Mouse (Mus musculus) forebrain, embryonic 15.5 days (tissue): ENCODE data around the gene Hsf2bp. TPM values are rescaled to one million over a fixed set of nuclear protein-coding genes. Genes with fewer than 3 reads are reported as not detected.

Experiments used
- ATAC-seq: fragments of 200-750 bp; cut with Nextera tagmentation; replicated peaks from 2 replicates; pipeline ENCODE4 v1.8.0; 2017; ENCODE audit warnings: mild to moderate bottlenecking, moderate TSS enrichment, moderate library complexity
- H3K27ac ChIP-seq: fragments of 300-500 bp; sonication (generic); replicated peaks from 2 replicates; pipeline ENCODE4 v1.5.1; 2015; ENCODE audit warnings: mild to moderate bottlenecking, inconsistent platforms
- H3K27me3 ChIP-seq: fragments of 300-500 bp; sonication (generic); 2 replicates; pipeline ENCODE4 v1.6.1; 2015; ENCODE audit warnings: inconsistent platforms
- H3K36me3 ChIP-seq: fragments of 300-500 bp; sonication (generic); 2 replicates; pipeline ENCODE4 v1.6.1; 2015; ENCODE audit warnings: mild to moderate bottlenecking, inconsistent platforms
- H3K4me1 ChIP-seq: fragments of 300-500 bp; sonication (generic); 2 replicates; pipeline ENCODE4 v1.6.1; 2015; ENCODE audit warnings: inconsistent platforms
- H3K4me2 ChIP-seq: fragments of 300-500 bp; sonication (generic); replicated peaks from 2 replicates; pipeline ENCODE4 v1.6.1; 2015; ENCODE audit warnings: mild to moderate bottlenecking, inconsistent platforms
- H3K4me3 ChIP-seq: fragments of 300-500 bp; sonication (generic); 2 replicates; pipeline ENCODE4 v1.5.1; 2015; ENCODE audit warnings: mild to moderate bottlenecking, inconsistent platforms
- H3K9ac ChIP-seq: fragments of 300-500 bp; sonication (generic); replicated peaks from 2 replicates; pipeline ENCODE4 v1.6.1; 2015; ENCODE audit warnings: mild to moderate bottlenecking, inconsistent platforms
- H3K9me3 ChIP-seq: fragments of 300-500 bp; sonication (generic); 2 replicates; pipeline ENCODE4 v1.6.1; 2016; ENCODE audit warnings: inconsistent platforms
- WGBS: fragments of 180-500 bp; shearing (Covaris S2); methylation state at CpG from one replicate; pipeline ENCODE4 v1.1.7; 2015; ENCODE audit warnings: mixed read lengths; 5-methylcytosine and 5-hydroxymethylcytosine counted together
- polyA plus RNA-seq: library from polyadenylated mRNA; unstranded; fragments of >200 nt; fragmentation: Nextera tagmentation; extraction: Ambion mirVana; gene quantifications from 2 replicates; pipeline ENCODE4 v1.2.1, GENCODE M21; 2015

Hsf2bp gene
- polyA plus RNA-seq, 1 experiment from 2014 or later: 0.84 TPM

GRCm38 (mm10) chr17:31912387-31912786, 123.8 kb downstream of the Hsf2bp start:
- no peak for ATAC-seq
- peaks cover 12% of the 10 kb centered on the region for H3K4me1 ChIP-seq

DNA sequence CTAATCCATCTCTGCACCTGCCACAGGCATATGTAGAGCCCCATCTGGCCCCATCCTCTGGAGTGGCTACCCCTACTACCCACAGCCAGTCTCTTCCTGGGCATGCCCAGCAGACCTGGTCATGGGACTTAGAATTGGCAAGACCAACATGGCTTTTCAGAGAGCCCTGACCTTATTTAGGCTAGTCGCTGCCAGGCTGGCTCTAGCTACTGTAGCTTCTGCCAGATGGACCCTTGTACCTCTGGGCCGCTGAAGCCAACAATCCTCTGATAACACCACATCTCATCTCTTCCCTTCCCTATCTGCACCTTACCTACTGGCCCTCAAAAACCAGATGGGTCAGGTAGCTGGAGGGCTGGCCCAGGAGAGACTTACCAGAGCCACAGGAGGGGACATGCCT, 127.2 kb downstream of the Hsf2bp start:
- Histone ChIP-seq H3K4me3 (no peak overlapping the region), H3K9ac (no peak overlapping the region), H3K27ac (no peak overlapping the region), H3K4me1 (peaks cover 12% of the 10 kb centered on the region), H3K9me3 (no peaks in the 10 kb centered on the region), H3K36me3 (no peaks in the 10 kb centered on the region), H3K4me2 (no peak overlapping the region), H3K27me3 (no peaks in the 10 kb centered on the region)
- 91% methylated on average over 2 of the region's 2 CpGs for WGBS
- ATAC-seq: no peak

More at GRCm38 (mm10) chr17:31912387-31912786, 123.8 kb downstream of the Hsf2bp start:
- Histone ChIP-seq H3K9me3 (no peaks in the 10 kb centered on the region), H3K36me3 (no peaks in the 10 kb centered on the region), H3K4me3 (no peak overlapping the region), H3K27me3 (no peaks in the 10 kb centered on the region), H3K27ac (no peak overlapping the region), H3K9ac (no peak overlapping the region), H3K4me2 (no peak overlapping the region)
- WGBS: 82% methylated on average over 16 of the region's 16 CpGs

- H3K4me2 ChIP-seq: no peak overlapping the region
- WGBS: 86% methylated on average over 3 of the region's 3 CpGs
- H3K4me1 ChIP-seq: no peaks in the 10 kb centered on the region
- H3K36me3 ChIP-seq: no peaks in the 10 kb centered on the region
- no peak overlapping the region for H3K9ac ChIP-seq
- no peak overlapping the region for H3K27ac ChIP-seq
- ATAC-seq: no peak
- no peak overlapping the region for H3K4me3 ChIP-seq
- no peaks in the 10 kb centered on the region for H3K9me3 ChIP-seq
- H3K27me3 ChIP-seq: no peaks in the 10 kb centered on the region
Observed at GRCm38 (mm10) chr17:31906441-31906840, 129.7 kb downstream of the Hsf2bp start.

DNA sequence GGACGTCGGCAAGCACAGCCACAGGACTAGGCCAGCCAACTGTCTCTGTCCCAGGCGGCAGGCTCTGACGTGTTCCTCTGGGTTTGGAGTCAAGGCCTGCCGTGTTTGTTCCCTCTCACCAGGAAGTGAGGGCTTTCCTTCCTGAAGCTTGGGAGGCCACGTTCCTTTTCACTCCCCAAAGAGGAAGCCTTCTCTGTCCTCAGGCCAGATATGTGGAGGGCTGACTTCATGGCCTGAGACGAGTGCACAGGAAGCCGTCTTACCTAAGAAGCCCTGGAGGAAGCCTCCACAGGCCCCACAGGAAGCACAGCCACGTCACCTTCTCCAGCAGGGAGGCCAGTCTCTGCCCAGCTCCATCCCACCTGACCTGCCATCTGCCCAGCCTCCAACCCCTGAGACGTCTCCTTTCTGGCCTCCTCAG, 130.3 kb downstream of the Hsf2bp start:
- H3K9me3 ChIP-seq: no peaks in the 10 kb centered on the region
- no peaks in the 10 kb centered on the region for H3K36me3 ChIP-seq
- H3K4me2 ChIP-seq: no peak overlapping the region
- H3K27me3 ChIP-seq: no peaks in the 10 kb centered on the region
- no peak overlapping the region for H3K9ac ChIP-seq
- WGBS: 74% methylated on average over 10 of the region's 10 CpGs
- no peak overlapping the region for H3K27ac ChIP-seq
- no peak overlapping the region for H3K4me3 ChIP-seq
- no peak for ATAC-seq
- H3K4me1 ChIP-seq: no peaks in the 10 kb centered on the region

- WGBS: 86% methylated on average over 9 of the region's 9 CpGs
Observed at GRCm38 (mm10) chr17:31905201-31905790, 130.9 kb downstream of the Hsf2bp start.

GRCm38 (mm10) chr17:31904036-31904435, 132.1 kb downstream of the Hsf2bp start:
- Histone ChIP-seq H3K9me3 (no peaks in the 10 kb centered on the region), H3K27ac (no peak overlapping the region), H3K4me2 (no peak overlapping the region), H3K4me3 (no peak overlapping the region), H3K9ac (no peak overlapping the region), H3K27me3 (no peaks in the 10 kb centered on the region), H3K36me3 (no peaks in the 10 kb centered on the region), H3K4me1 (no peaks in the 10 kb centered on the region)
- WGBS: 88% methylated on average over 7 of the region's 7 CpGs
- ATAC-seq: no peak

More at GRCm38 (mm10) chr17:31905201-31905790, 130.9 kb downstream of the Hsf2bp start:
- Histone ChIP-seq H3K9ac (no peak overlapping the region), H3K4me2 (no peak overlapping the region), H3K27me3 (no peaks in the 10 kb centered on the region), H3K4me3 (no peak overlapping the region), H3K9me3 (no peaks in the 10 kb centered on the region), H3K4me1 (no peaks in the 10 kb centered on the region), H3K27ac (no peak overlapping the region), H3K36me3 (no peaks in the 10 kb centered on the region)
- no peak for ATAC-seq

- 82% methylated on average over 3 of the region's 3 CpGs for WGBS
- Histone ChIP-seq H3K4me2 (no peak overlapping the region), H3K9ac (no peak overlapping the region), H3K36me3 (no peaks in the 10 kb centered on the region), H3K27me3 (no peaks in the 10 kb centered on the region), H3K9me3 (no peaks in the 10 kb centered on the region), H3K27ac (no peak overlapping the region), H3K4me1 (no peaks in the 10 kb centered on the region), H3K4me3 (no peak overlapping the region)
- no peak for ATAC-seq
Observed at GRCm38 (mm10) chr17:31902630-31903198, 133.4 kb downstream of the Hsf2bp start.

DNA sequence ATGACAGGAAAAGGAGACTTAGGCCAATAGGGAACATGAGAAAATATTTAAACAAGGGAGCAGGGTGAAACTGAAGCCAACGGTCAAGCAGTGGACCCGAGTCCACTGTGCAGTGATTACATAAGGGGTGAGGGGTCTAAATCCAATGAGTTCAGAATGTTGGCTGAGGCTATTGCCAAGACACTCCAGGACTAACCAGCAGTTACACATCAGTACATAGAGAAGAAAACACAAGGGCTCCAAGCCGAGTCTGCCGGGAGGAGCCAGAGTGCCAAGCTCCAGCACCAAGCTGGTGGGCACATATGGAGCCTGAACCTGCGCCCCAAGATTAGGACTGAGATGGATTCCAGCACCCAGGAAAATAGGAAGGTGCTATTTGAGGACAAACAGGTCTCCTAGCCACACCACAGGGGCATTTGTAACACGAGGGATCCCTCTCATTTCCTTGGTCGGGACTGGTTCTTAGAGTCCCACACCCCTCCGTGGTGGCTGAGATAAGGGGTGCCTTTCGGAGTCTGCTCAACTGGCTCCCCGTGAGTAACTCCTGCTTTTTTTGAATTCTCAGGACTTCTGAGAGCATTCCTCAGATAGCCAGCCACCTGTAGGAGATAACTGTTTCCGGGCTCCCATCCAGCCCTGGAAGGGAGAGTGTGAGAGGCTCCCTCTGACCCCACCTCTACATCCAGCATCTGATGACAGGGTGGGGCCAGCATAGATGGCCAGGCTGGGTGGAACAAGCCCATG, 134.5 kb downstream of the Hsf2bp start:
- Histone ChIP-seq H3K4me2 (no peak overlapping the region), H3K27ac (no peak overlapping the region), H3K36me3 (no peaks in the 10 kb centered on the region), H3K9ac (no peak overlapping the region), H3K9me3 (no peaks in the 10 kb centered on the region), H3K4me1 (no peaks in the 10 kb centered on the region), H3K27me3 (no peaks in the 10 kb centered on the region), H3K4me3 (no peak overlapping the region)
- 82% methylated on average over 11 of the region's 11 CpGs for WGBS
- ATAC-seq: no peak

GRCm38 (mm10) chr17:31898941-31899340, 137.2 kb downstream of the Hsf2bp start:
- WGBS: 60% methylated on average over 5 of the region's 5 CpGs
- Histone ChIP-seq H3K9ac (no peak overlapping the region), H3K27ac (no peak overlapping the region), H3K4me1 (no peaks in the 10 kb centered on the region), H3K4me3 (no peak overlapping the region), H3K36me3 (no peaks in the 10 kb centered on the region), H3K9me3 (no peaks in the 10 kb centered on the region), H3K27me3 (no peaks in the 10 kb centered on the region), H3K4me2 (no peak overlapping the region)
- ATAC-seq: no peak

- Histone ChIP-seq H3K4me2 (no peak overlapping the region), H3K4me3 (no peak overlapping the region), H3K9me3 (no peaks in the 10 kb centered on the region), H3K9ac (no peak overlapping the region), H3K36me3 (no peaks in the 10 kb centered on the region), H3K4me1 (0 out of 2 replicates have a peak, but pooled peaks cover 5% of the 10 kb centered on the region), H3K27ac (no peak overlapping the region), H3K27me3 (no peaks in the 10 kb centered on the region)
- no peak for ATAC-seq
- WGBS: 88% methylated on average over 4 of the region's 4 CpGs
Observed at GRCm38 (mm10) chr17:31897186-31897793, 138.9 kb downstream of the Hsf2bp start.

DNA sequence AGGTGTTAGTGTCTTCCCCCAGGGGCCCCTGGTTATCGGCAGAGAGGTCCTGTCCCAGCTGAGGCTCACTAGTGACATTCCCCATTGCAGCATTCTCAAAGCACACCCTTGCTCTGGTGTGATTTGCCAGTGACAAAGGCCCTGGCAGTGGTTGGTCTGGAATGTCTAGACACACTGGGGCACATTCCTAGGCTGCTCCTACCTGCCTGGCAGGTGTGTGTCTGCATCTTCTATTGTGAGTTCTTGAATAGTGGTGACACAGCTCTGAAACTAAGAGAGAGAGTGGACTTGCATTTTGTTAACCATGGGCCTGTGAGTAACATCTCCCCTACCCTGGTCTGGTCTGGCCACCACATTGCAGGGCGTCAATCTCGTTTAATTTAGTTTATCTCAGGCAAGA, 139.4 kb downstream of the Hsf2bp start:
- Histone ChIP-seq H3K27ac (no peak overlapping the region), H3K4me1 (0 out of 2 replicates have a peak, but pooled peaks cover 5% of the 10 kb centered on the region), H3K36me3 (no peaks in the 10 kb centered on the region), H3K4me2 (no peak overlapping the region), H3K27me3 (no peaks in the 10 kb centered on the region), H3K9me3 (no peaks in the 10 kb centered on the region), H3K4me3 (no peak overlapping the region), H3K9ac (no peak overlapping the region)
- 83% methylated on average over 3 of the region's 3 CpGs for WGBS
- no peak for ATAC-seq

- H3K9me3 ChIP-seq: no peaks in the 10 kb centered on the region
- H3K9ac ChIP-seq: no peak overlapping the region
- H3K4me3 ChIP-seq: no peak overlapping the region
- no peaks in the 10 kb centered on the region for H3K36me3 ChIP-seq
- 0 out of 2 replicates have a peak, but pooled peaks cover 7% of the 10 kb centered on the region for H3K4me1 ChIP-seq
- H3K27ac ChIP-seq: no peak overlapping the region
- H3K27me3 ChIP-seq: no peaks in the 10 kb centered on the region
- no peak overlapping the region for H3K4me2 ChIP-seq
- no peak for ATAC-seq
- 96% methylated on average over 7 of the region's 7 CpGs for WGBS
Observed at GRCm38 (mm10) chr17:31896311-31896710, 139.8 kb downstream of the Hsf2bp start.
